Mouse (Mus musculus) ES-E14 (cell line): ENCODE data around the gene Pth1r.

ENCODE experiments used
- CHD2 ChIP-seq: IDR thresholded peaks from 2 replicates; pipeline ENCODE4 v1.6.1; 2014; ENCODE audit warnings: mild to moderate bottlenecking, low read depth, low read length, inconsistent platforms
- HCFC1 ChIP-seq: IDR thresholded peaks from 2 replicates; pipeline ENCODE4 v1.6.1; 2012; ENCODE audit warnings: low read length, inconsistent platforms, borderline replicate concordance; ENCODE audit not compliant: insufficient read depth
- MAFK ChIP-seq: IDR thresholded peaks from 2 replicates; pipeline ENCODE4 v1.6.1; 2014; ENCODE audit warnings: mild to moderate bottlenecking, low read depth, low read length, inconsistent platforms; ENCODE audit not compliant: insufficient read depth
- ZC3H11A ChIP-seq: IDR thresholded peaks from 2 replicates; pipeline ENCODE4 v1.6.1; 2012; ENCODE audit warnings: low read depth, mild to moderate bottlenecking, inconsistent platforms, low read length, borderline replicate concordance
- ZNF384 ChIP-seq: IDR thresholded peaks from 2 replicates; pipeline ENCODE4 v1.6.1; 2012; ENCODE audit warnings: low read depth, low read length, inconsistent platforms

DNA sequence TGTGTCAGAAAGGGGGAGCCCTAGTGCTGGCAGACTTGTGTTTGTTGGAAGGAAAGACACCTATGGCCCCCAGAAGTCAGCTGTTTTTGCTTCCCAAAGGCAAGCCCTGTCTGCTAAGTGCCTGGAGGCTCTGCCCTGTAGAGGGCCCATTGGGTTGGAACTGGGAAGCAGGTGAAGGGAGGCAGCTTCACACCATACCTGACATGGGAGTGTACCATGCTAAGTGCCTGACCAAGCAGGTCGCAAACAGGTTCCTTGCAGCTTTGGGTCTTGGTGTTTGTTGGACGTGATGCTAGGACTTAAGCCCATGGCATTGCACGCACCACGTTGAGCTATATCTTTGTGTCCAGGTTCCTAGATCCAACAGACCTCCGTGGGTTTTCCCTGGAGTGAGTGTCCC, 50.5 kb downstream of the Pth1r start:
- no peak for TF ChIP-seq MAFK
- TF ChIP-seq ZC3H11A, result no peak
- TF ChIP-seq ZNF384, result no peak
- no peak for TF ChIP-seq CHD2
- no peak for TF ChIP-seq HCFC1
